Mouse (Mus musculus) bone marrow, adult 2 months (tissue): Measurements from ENCODE around the gene Cnpy2. TPM values are rescaled to one million over a fixed set of nuclear protein-coding genes. Genes with fewer than 3 reads are reported as not detected.
"Not testable (repeated sequence)": the region's sequence is repeated elsewhere in the genome, so short reads cannot be mapped to it uniquely, and the experiment has no call there.

Source experiments
- H3K27ac ChIP-seq: fragments of 200-500 bp; 2 replicates; pipeline ENCODE4 v1.5.1; 2012; ENCODE audit warnings: low read depth, mild to moderate bottlenecking, control low read depth, inconsistent platforms, low read length; ENCODE audit not compliant: control insufficient read depth, poor library complexity, insufficient read depth
- H3K4me1 ChIP-seq: fragments of 200-500 bp; 2 replicates; pipeline ENCODE4 v1.6.1; 2011; ENCODE audit warnings: low read length; ENCODE audit not compliant: control insufficient read depth, insufficient read depth
- H3K4me3 ChIP-seq: fragments of 200-500 bp; replicated peaks from 2 replicates; pipeline ENCODE3; 2011; ENCODE audit warnings: mild to moderate bottlenecking, low read depth, low read length, control low read depth; ENCODE audit not compliant: control insufficient read depth
- CTCF ChIP-seq: fragments of 200-500 bp; IDR thresholded peaks from 2 replicates; pipeline ENCODE4 v1.5.1; 2011; ENCODE audit warnings: low read length, control low read depth; ENCODE audit not compliant: control insufficient read depth, insufficient read depth
- POLR2A ChIP-seq: fragments of 200-500 bp; IDR thresholded peaks from 2 replicates; pipeline ENCODE4 v1.6.1; 2011; ENCODE audit warnings: low read depth, mild to moderate bottlenecking, control low read depth, low read length, borderline replicate concordance; ENCODE audit not compliant: control insufficient read depth
- WGBS: fragments of 180-500 bp; shearing (Covaris S2); methylation state at CpG from one replicate; pipeline ENCODE4 v1.1.7; 2018; 5-methylcytosine and 5-hydroxymethylcytosine counted together
- polyA plus RNA-seq: library from polyadenylated mRNA; stranded (reverse); fragments of >200 nt; gene quantifications from 2 replicates; pipeline ENCODE4 v1.2.4, GENCODE M21; 2011; ENCODE audit warnings: low replicate concordance; ENCODE audit not compliant: missing spikeins, insufficient read depth, insufficient read length

The Cnpy2 gene
- polyA plus RNA-seq: 31.1 and 52.5 TPM in 2 replicates

- under 1% methylated on average over 40 of the region's 40 CpGs for WGBS
- Histone ChIP-seq H3K27ac (peak within 1 kb of the TSS; percentile 79), H3K4me1 (no peaks in the 10 kb centered on the region; the same call in 1 of the 2 replicates), H3K4me3 (peak within 1 kb of the TSS; percentile 82)
- TF ChIP-seq POLR2A: peak; percentile 45; the same call in 1 of the 2 replicates
- no peak for TF ChIP-seq CTCF
Observed at GRCm38 (mm10) chr10:128322141-128323108, at the start of gene Cnpy2. TSS of gene Cnpy2 (plus strand) at chr10:128322459.

- H3K27ac ChIP-seq, H3K4me3 ChIP-seq, H3K4me1 ChIP-seq: not testable (repeated sequence)
- 79% methylated on average over 7 of the region's 7 CpGs for WGBS
Observed at GRCm38 (mm10) chr10:128272819-128273439, 49.3 kb upstream of the Cnpy2 start.

DNA sequence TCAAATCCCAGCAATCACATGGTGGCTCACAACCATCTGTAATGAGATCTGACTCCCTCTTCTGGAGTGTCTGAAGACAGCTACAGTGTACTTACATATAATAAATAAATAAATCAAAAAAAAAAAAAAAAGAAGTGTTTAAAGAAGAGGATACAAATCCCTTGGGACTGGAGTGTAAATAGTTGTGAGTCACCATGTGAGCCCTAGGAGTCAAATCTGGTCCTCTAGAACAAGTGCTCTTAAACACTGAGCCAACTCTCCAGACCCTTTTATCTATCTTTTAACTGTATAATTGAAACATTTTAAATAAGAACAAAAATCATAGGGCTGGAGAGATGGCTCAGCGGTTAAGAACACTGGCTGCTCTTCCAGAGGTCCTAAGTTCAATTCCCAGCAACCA, 46.9 kb upstream of the Cnpy2 start:
- WGBS: 97% methylated on average over 1 of the region's 1 CpGs
- not testable (repeated sequence) for H3K27ac ChIP-seq, H3K4me1 ChIP-seq, H3K4me3 ChIP-seq

GRCm38 (mm10) chr10:128278158-128278557, 44.1 kb upstream of the Cnpy2 start:
- Histone ChIP-seq H3K4me1 (no peaks in the 10 kb centered on the region), H3K4me3 (no peak overlapping the region), H3K27ac (no peak overlapping the region)
- WGBS: 81% methylated on average over 6 of the region's 6 CpGs
- no peak for TF ChIP-seq POLR2A
- no peak for TF ChIP-seq CTCF

DNA sequence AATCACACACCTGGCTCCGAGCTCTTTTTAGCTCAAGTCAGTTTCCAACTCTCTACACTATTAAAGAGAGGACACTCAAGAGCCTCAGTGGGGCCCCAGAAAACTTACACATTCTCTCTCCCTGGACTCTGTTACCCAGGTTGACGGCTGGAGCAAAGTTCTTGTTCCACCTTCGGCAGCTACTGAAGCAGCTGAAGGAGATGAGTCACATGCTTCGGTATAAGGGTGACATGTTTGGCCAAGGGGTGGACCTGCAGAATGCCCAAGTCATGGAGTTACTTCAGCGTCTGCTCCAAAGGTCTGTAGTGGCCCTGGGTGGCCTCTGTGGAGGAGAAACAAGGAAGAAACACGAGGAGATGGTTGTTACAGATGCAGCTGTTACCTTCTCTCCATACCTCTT, 41.3 kb upstream of the Cnpy2 start:
- no peak overlapping the region for H3K4me3 ChIP-seq
- H3K4me1 ChIP-seq: no peaks in the 10 kb centered on the region
- H3K27ac ChIP-seq: no peak overlapping the region
- 85% methylated on average over 6 of the region's 6 CpGs for WGBS
- TF ChIP-seq CTCF (no peak), POLR2A (no peak)

DNA sequence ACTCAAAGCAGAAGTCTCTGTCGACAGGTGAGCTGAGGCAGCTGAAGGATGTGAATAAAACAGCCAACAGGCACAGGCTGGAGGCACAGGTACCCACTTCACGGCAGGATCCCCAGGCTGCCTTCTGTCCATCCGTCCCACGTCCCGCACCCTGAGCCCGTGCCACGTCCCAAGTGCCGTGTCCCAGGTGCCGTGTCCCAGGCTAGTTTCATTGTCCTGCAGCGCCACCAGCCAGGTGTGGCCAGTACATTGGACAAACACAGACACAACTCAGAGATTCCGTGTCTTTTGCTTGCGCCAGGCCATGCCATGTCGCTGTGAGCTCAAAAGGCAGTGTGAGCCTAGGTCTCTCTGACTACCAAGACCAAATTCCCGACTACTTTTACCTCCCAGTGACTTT, 40.6 kb upstream of the Cnpy2 start:
- Histone ChIP-seq H3K4me3 (no peak overlapping the region), H3K27ac (no peak overlapping the region), H3K4me1 (no peaks in the 10 kb centered on the region)
- TF ChIP-seq POLR2A: no peak
- no peak for TF ChIP-seq CTCF
- WGBS: 91% methylated on average over 14 of the region's 14 CpGs

DNA sequence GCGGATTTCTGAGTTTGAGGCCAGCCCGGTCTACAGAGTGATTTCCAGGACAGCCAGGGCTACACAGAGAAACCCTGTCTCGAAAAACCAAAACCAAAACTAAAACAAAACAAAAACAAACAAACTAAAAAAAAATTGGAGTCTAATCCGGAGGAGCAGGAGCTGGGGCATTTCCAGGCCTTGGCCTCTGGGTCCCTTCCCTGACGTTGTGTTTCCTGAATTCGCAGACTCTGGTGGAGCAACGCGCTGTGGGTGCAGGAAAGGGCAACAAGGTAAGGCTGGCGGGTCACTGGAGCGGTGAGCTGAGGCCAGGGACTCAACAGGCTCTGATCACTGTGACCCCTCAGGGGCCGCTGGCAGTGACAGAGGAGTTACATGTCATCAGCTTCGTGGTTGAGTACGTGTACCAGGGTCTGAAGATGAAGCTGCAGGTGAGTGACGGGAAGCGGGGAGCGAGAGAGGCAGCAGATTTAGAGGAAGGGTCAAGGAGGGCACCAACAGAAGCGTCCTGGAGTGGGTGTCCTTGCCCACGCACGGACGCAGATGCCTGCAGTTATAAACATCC, 39.3 kb upstream of the Cnpy2 start:
- H3K27ac ChIP-seq: no peak overlapping the region
- 90% methylated on average over 20 of the region's 20 CpGs for WGBS
- TF ChIP-seq POLR2A: no peak
- no peak for TF ChIP-seq CTCF

More for the DNA sequence above, 39.3 kb upstream of the Cnpy2 start:
- no peak overlapping the region for H3K4me3 ChIP-seq
- H3K4me1 ChIP-seq: no peaks in the 10 kb centered on the region
